Comparison of ENCODE assay signal across 8 mouse cellular contexts in the genomic region with DNA sequence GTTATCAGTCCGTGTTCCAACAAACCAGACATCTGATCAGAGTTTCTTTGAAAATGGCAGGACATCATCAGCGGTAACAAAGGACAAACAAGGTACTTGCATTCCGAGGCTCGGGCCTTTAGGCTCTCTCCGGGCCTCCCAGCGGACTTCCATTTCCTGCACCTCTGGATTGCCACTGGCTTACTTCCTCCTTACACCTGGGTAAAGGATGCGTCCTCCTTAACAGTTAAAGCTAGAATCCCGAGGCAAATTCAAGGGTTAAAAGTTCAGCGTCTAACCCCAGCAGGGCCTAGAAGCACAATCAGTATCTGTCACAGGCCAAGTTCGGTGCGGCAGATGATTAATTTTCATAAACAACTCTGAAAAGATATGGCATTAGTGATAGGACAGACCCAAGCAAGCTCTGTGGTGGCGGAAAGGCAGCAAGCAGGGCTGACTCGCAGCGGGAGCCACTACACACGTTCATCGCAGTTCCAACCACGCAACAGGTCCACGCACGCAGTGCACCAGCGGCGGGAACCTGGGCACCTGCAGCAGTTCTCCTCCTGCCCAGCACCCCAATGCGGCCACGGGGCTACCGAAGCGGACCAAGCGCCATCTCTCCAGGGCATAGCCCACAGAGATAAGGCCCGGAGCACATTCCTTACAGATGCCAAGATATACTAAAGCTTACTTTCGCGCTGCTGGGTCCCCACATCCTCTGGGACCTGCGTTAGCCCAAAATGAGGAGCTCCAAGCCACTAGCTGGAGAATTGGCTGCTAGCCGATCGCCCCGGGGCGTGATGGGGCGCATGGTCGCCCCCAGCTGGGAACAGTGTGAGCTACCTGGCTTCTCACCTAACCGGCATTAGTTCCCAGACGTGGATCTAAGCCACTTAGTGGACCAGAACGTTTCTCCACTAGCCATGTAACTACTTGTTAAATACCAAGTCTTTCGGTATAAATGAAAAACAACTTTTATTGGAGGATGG. TPM values are rescaled to one million over a fixed set of nuclear protein-coding genes. Genes with fewer than 3 reads are reported as not detected.
DNase-seq lines count a peak whose midpoint lies in the region; ATAC-seq and TF ChIP-seq lines count a peak whose summit lies in the region.

No protein-coding gene starts in this region.

- no peaks in the 10 kb centered on the region for H3K27me3 ChIP-seq in intestine, postnatal 0 days (replicated peaks; ENCODE audit: control insufficient read depth, insufficient read depth, low read length)
- peaks cover 42% of the 10 kb centered on the region for H3K27me3 ChIP-seq in liver, embryonic 15.5 days

- peaks cover 9% of the 10 kb centered on the region for H3K4me1 ChIP-seq in intestine, postnatal 0 days (replicated peaks; ENCODE audit: control insufficient read depth, insufficient read depth, low read length)
- peaks cover 22% of the 10 kb centered on the region for H3K4me1 ChIP-seq in liver, embryonic 15.5 days (replicated peaks)

- H3K36me3 ChIP-seq in intestine, postnatal 0 days (ENCODE audit: control insufficient read depth, insufficient read depth), result no peaks in the 10 kb centered on the region
- no peaks in the 10 kb centered on the region for H3K36me3 ChIP-seq in liver, embryonic 15.5 days (replicated peaks)

- WGBS in intestine, postnatal 0 days, result 2% methylated on average over 40 of the region's 40 CpGs
- WGBS in liver, embryonic 15.5 days (ENCODE audit: insufficient replicate concordance), result 1% methylated on average over 40 of the region's 40 CpGs

- ATAC-seq in granulocyte monocyte progenitor cell, adult 5-6 weeks (replicated peaks; ENCODE audit: poor library complexity, severe bottlenecking), result peak; percentile 38
- peak; percentile 42 for ATAC-seq in intestine, postnatal 0 days
- peak; percentile 43 for ATAC-seq in liver, embryonic 15.5 days (ENCODE audit: insufficient read depth)

- peak; percentile 57 for TF ChIP-seq CTCF in intestine, postnatal 0 days (IDR thresholded peaks at IDR 0.05; ENCODE audit: low read depth)

- peak; percentile 40 for DNase-seq in ovary, adult 18-20 months (ENCODE audit: low spot score)
- no peak for DNase-seq in ovary, postnatal 10 days (ENCODE audit: low spot score)
- DNase-seq in cerebellum, adult 9-11 months, result peak; percentile 51
- DNase-seq in neural tube, embryonic 10.5 days (ENCODE audit: extremely low spot score, low spot score), result peak; percentile 61
- peak; percentile 53 to 62 for DNase-seq in thymus, adult 18-20 months

- no peaks in the 10 kb centered on the region for H3K9me3 ChIP-seq in intestine, postnatal 0 days (ENCODE audit: control insufficient read depth)
- H3K9me3 ChIP-seq in liver, embryonic 15.5 days (replicated peaks), result no peaks in the 10 kb centered on the region

- H3K9ac ChIP-seq in intestine, postnatal 0 days (ENCODE audit: low read depth, low read length), result peak overlapping the region; percentile 77
- H3K9ac ChIP-seq in liver, embryonic 15.5 days, result peak overlapping the region; percentile 56

- peak overlapping the region; percentile 91 for H3K27ac ChIP-seq in intestine, postnatal 0 days (ENCODE audit: low read depth, low read length)
- H3K27ac ChIP-seq in liver, embryonic 15.5 days (replicated peaks), result no peak overlapping the region

- H3K4me3 ChIP-seq in intestine, postnatal 0 days (ENCODE audit: low read depth, low read length), result peak overlapping the region; percentile 76
- H3K4me3 ChIP-seq in liver, embryonic 15.5 days (replicated peaks), result peak overlapping the region; percentile 71

- H3K4me2 ChIP-seq in intestine, postnatal 0 days (replicated peaks; ENCODE audit: low read depth), result peak overlapping the region; percentile 88
- H3K4me2 ChIP-seq in liver, embryonic 15.5 days, result peak overlapping the region; percentile 94

RNA-seq across cellular contexts. Expression of a gene that starts 1.0 kb away (rescaled TPM):
- total RNA-seq in granulocyte monocyte progenitor cell, adult 5-6 weeks (2014; fragmentation: Nextera tagmentation), result 16.3 and 17.1 TPM in 2 replicates
- total RNA-seq in granulocyte monocyte progenitor cell, adult 5-6 weeks (2017), result 9.5 and 10.9 TPM in 2 replicates
- polyA plus RNA-seq in intestine, postnatal 0 days (2015; fragmentation: Nextera tagmentation; extraction: Ambion mirVana), result 21.6 and 22.3 TPM in 2 replicates
- polyA plus RNA-seq in liver, embryonic 15.5 days (2015; fragmentation: Nextera tagmentation; extraction: Ambion mirVana), result 2.6 and 2.9 TPM in 2 replicates
